In genomic region chr9:46067691-46068090, GRCm38 (mm10) we compare ENCODE assay signal across 9 mouse cellular contexts. TPM values are rescaled to one million over a fixed set of nuclear protein-coding genes. Genes with fewer than 3 reads are reported as not detected.
A peak's percentile ranks its signal among the peaks of the same experiment; 100 is the strongest.
DNase-seq lines count a peak whose midpoint lies in the region; ATAC-seq and TF ChIP-seq lines count a peak whose summit lies in the region.
"Had no signal": no experiment of that assay in that cellular context is flagged by ENCODE, and none has a peak within 500 bp of the region (broad histone marks: within the 10 kb centered on the region; RNA-seq: fewer than 3 reads in every experiment).

No protein-coding gene starts in this region.

- DNase-seq in kidney, postnatal 14 days, result no peak
- DNase-seq in liver, embryonic 14.5 days (ENCODE audit: low read depth in 3 of 3, low spot score in 3 of 3), result peak; percentile 32 to 41 (median 33)
- peak; percentile 32 to 70 for DNase-seq in spleen, postnatal 4 days (ENCODE audit: low spot score in 2 of 2)
- no peak for DNase-seq in frontal cortex, postnatal 14 days (ENCODE audit: low spot score in 2 of 2)
- DNase-seq in layer of hippocampus, postnatal 14 days (ENCODE audit: low spot score in 2 of 2), result no peak
- DNase-seq: kidney, postnatal 36 days had no signal

- H3K27me3 ChIP-seq in kidney, embryonic 15.5 days, result no peaks in the 10 kb centered on the region
- no peaks in the 10 kb centered on the region for H3K27me3 ChIP-seq in embryonic facial prominence, embryonic 15.5 days
- no peaks in the 10 kb centered on the region for H3K27me3 ChIP-seq in liver, embryonic 14.5 days (ENCODE audit: control insufficient read depth, insufficient read depth, low read length)

- H3K9me3 ChIP-seq in kidney, embryonic 15.5 days (replicated peaks), result no peaks in the 10 kb centered on the region
- H3K9me3 ChIP-seq in embryonic facial prominence, embryonic 15.5 days (replicated peaks), result no peaks in the 10 kb centered on the region
- H3K9me3 ChIP-seq in liver, embryonic 14.5 days (ENCODE audit: control insufficient read depth, low read length), result no peaks in the 10 kb centered on the region

- peak; percentile 71; the same call in 1 of the 2 replicates for ATAC-seq in kidney, embryonic 15.5 days (replicated peaks; ENCODE audit: low FRiP score)
- ATAC-seq in embryonic facial prominence, embryonic 15.5 days (ENCODE audit: insufficient number of reproducible peaks, low FRiP score, low TSS enrichment, low read depth), result peak; percentile 88
- ATAC-seq in liver, embryonic 14.5 days (ENCODE audit: insufficient read depth), result peak; percentile 78
- no peak for ATAC-seq in frontal cortex, adult (ENCODE audit: low TSS enrichment)

- H3K36me3 ChIP-seq in kidney, embryonic 15.5 days, result no peaks in the 10 kb centered on the region
- no peaks in the 10 kb centered on the region for H3K36me3 ChIP-seq in embryonic facial prominence, embryonic 15.5 days
- H3K36me3 ChIP-seq in liver, embryonic 14.5 days (replicated peaks; ENCODE audit: control insufficient read depth, insufficient read depth, low read depth), result no peaks in the 10 kb centered on the region

- no peak overlapping the region for H3K4me2 ChIP-seq in kidney, embryonic 15.5 days
- no peak overlapping the region for H3K4me2 ChIP-seq in embryonic facial prominence, embryonic 15.5 days (replicated peaks)
- H3K4me2 ChIP-seq in liver, embryonic 14.5 days (ENCODE audit: low read depth), result no peak overlapping the region; the same call in 1 of the 2 replicates

- H3K4me1 ChIP-seq in kidney, embryonic 15.5 days, result peaks cover 22% of the 10 kb centered on the region
- H3K4me1 ChIP-seq in embryonic facial prominence, embryonic 15.5 days, result peaks cover 46% of the 10 kb centered on the region
- H3K4me1 ChIP-seq in liver, embryonic 14.5 days (replicated peaks; ENCODE audit: control insufficient read depth in 2 of 2, insufficient read depth in 2 of 2, low read length in 1 of 2), result peaks cover 9 to 24% of the 10 kb centered on the region in 2 experiments

- H3K27ac ChIP-seq in kidney, embryonic 15.5 days, result no peak overlapping the region
- peak overlapping the region; percentile 56 for H3K27ac ChIP-seq in embryonic facial prominence, embryonic 15.5 days (replicated peaks)
- no peak overlapping the region for H3K27ac ChIP-seq in liver, embryonic 14.5 days

- TF ChIP-seq EP300 in liver, embryonic 14.5 days (IDR thresholded peaks at IDR 0.05; ENCODE audit: low read depth), result no peak

- H3K9ac ChIP-seq in kidney, embryonic 15.5 days, result no peak overlapping the region
- H3K9ac ChIP-seq in embryonic facial prominence, embryonic 15.5 days, result no peak overlapping the region
- no peak overlapping the region for H3K9ac ChIP-seq in liver, embryonic 14.5 days (replicated peaks)

- 44% methylated on average over 7 of the region's 7 CpGs for WGBS in kidney, embryonic 15.5 days
- WGBS in embryonic facial prominence, embryonic 15.5 days, result 24% methylated on average over 7 of the region's 7 CpGs
- 8% methylated on average over 7 of the region's 7 CpGs for WGBS in liver, embryonic 14.5 days (ENCODE audit: insufficient replicate concordance)

- TF ChIP-seq CTCF in liver, embryonic 14.5 days (IDR thresholded peaks at IDR 0.05; ENCODE audit: low read depth), result no peak

- no peak overlapping the region for H3K4me3 ChIP-seq in kidney, embryonic 15.5 days (replicated peaks)
- no peak overlapping the region for H3K4me3 ChIP-seq in embryonic facial prominence, embryonic 15.5 days (replicated peaks)
- H3K4me3 ChIP-seq in liver, embryonic 14.5 days (ENCODE audit: insufficient read depth in 1 of 2, low read depth in 2 of 2, low read length in 2 of 2), result no peak overlapping the region

RNA-seq across cellular contexts. Expression of gene Sik3, which starts 55.1 kb away (rescaled TPM):
- 9.9 and 10.2 TPM in 2 replicates for polyA plus RNA-seq in kidney, embryonic 15.5 days (2015; fragmentation: Nextera tagmentation; extraction: Ambion mirVana)
- polyA plus RNA-seq in embryonic facial prominence, embryonic 15.5 days (2015; fragmentation: Nextera tagmentation; extraction: Ambion mirVana), result 15.1 and 16.2 TPM in 2 replicates
- polyA plus RNA-seq in liver, embryonic 14.5 days (2012; rRNA removed), result 3.0 and 4.1 TPM in 2 replicates
- 2.1 and 2.4 TPM in 2 replicates for polyA plus RNA-seq in liver, embryonic 14.5 days (2014; fragmentation: Nextera tagmentation; extraction: Ambion mirVana)
- total RNA-seq in layer of hippocampus, postnatal 14 days (2021), result 100 to 1,000 TPM; 104 to 118 TPM

RNA-seq across cellular contexts. Expression of gene Pafah1b2, which starts 55.2 kb away (rescaled TPM):
- 162 and 170 TPM in 2 replicates for polyA plus RNA-seq in kidney, embryonic 15.5 days (2015; fragmentation: Nextera tagmentation; extraction: Ambion mirVana)
- 161 and 173 TPM in 2 replicates for polyA plus RNA-seq in embryonic facial prominence, embryonic 15.5 days (2015; fragmentation: Nextera tagmentation; extraction: Ambion mirVana)
- 13.2 and 23.1 TPM in 2 replicates for polyA plus RNA-seq in liver, embryonic 14.5 days (2012; rRNA removed)
- 59.6 and 65.6 TPM in 2 replicates for polyA plus RNA-seq in liver, embryonic 14.5 days (2014; fragmentation: Nextera tagmentation; extraction: Ambion mirVana)
- 100 to 1,000 TPM; 196 to 238 TPM for total RNA-seq in layer of hippocampus, postnatal 14 days (2021)

Comparison
In these comparisons a context has a peak if more than half of its experiments do, and no peak if none do; other contexts are left out.
1. DNase-seq: peak in liver, embryonic 14.5 days (3 of 3) and spleen, postnatal 4 days (2 of 2); none in kidney, postnatal 14 days (single experiment), frontal cortex, postnatal 14 days (0 of 2) and layer of hippocampus, postnatal 14 days (0 of 2).